Mouse (Mus musculus): ENCODE data around the gene Atg101.

The Atg101 gene

GRCm38 (mm10) chr15:101255842-101256462, 28.1 kb upstream of the Atg101 start:
- peak; percentile 58 for DNase-seq

DNA sequence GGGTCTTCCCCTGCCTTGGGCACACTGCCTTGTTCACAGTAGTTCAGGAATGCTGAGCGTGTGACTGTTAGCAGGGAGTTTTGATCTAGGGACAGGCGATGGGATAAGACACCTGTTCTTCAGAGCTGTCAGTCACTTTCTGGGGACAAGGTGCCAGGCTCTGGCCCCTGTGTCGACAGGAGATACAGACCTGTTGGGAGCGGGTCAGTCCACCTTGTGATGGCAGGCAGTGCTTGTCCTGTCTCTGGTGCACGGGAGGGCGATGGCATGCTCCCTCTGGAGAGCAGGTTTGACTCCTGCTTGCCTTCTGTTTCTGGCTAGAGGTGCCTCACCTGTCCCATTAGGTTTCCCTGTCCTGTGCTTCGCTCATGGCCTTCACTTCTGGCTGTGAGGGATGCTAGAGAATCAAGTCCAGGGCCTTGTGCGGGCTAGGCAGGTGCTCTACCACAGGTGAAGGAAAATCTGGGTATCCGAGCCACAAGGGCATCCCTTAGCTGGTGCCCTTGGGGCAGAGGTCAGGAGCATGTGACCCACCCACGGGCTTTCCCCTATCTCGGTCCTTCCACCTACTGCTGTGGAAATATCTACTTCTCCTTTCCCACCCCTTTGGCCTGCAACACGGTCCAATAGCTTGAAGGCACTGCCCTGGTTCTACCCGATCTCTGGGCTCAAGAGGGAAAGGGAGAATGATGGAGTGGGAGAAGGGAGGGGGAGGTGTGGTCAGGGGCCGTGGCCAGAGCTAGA, 27.4 kb upstream of the Atg101 start:
- peak; percentile 65 to 70 for DNase-seq

DNA sequence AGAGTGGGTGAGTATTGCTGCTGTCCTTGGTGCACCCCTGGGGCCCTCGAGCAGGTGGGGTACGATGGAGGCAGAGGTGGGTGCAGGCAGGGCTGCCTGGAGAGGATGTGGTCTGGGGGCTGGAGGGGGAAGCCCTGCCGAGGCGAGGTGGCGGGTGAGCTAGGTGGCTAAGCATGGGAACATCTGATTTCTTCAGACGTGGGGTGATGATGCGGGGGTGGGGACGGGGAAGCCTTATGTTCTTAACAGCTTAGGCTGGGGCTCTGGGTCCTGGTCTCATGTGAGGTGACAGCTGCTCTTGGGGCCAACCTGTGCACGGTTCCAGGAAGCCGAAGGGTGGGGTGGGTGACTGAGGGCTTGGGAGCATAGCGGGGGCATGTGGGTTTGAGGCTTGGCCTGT, 25.7 kb upstream of the Atg101 start:
- DNase-seq, result peak; percentile 81 to 87

DNA sequence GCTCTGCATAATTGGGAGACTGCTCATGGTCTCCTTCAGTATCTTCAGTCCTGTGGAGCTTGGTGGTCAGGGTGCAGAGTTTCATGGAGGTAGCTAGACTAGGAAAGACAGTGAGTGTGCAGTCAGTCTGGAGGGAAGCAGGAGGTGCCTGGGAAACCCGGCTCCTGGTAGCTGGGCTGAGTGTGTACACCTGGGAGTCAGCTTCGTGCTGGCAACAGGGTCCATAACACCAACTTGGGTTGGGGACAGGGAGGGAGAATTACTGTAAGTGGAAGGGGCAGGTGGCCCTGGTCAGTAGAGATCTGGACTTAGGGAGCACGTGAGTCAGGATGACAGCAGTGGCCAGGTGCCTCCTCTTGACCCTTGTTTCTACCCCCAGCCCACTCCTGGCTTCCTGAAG, 24.1 kb upstream of the Atg101 start:
- DNase-seq, result no peak

GRCm38 (mm10) chr15:101260387-101260786, 23.7 kb upstream of the Atg101 start:
- DNase-seq, result no peak

DNA sequence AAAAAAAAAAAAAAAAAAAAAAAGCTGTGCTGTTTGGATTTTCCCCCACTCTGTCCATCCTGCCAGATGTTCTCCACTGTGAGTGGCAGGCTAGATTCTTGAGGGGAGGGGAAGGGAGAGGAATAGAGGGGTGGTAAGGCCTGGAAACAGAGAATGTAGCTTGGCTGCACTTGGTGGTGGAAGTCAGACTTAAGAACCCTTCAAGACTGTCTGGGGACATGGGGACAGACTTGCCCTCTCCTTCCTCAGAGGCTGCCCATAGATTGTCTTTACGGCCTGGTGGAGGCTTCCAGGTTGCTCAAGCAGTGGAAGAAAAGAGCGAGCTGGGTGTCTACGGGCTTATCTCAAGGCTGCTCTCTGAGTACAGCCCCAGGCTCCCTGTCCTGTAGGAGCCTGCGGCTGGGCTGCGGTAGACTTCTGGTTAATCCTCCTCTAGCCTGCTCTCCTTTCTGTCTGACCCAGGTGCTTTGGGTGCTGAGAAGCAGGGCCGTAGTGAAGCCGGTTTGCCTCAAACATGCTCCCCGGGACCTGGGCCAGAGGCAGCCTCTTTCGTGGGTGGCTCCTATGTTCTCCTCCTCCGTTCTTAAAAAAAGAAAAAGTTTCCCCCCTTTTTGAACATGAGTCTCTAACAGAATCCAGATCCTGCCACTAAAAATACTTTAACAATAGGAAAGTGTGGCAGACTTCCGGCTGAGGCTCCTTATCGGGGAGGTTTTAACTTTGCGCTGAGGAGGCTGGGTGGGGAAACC, 23.0 kb upstream of the Atg101 start:
- no peak for DNase-seq

DNA sequence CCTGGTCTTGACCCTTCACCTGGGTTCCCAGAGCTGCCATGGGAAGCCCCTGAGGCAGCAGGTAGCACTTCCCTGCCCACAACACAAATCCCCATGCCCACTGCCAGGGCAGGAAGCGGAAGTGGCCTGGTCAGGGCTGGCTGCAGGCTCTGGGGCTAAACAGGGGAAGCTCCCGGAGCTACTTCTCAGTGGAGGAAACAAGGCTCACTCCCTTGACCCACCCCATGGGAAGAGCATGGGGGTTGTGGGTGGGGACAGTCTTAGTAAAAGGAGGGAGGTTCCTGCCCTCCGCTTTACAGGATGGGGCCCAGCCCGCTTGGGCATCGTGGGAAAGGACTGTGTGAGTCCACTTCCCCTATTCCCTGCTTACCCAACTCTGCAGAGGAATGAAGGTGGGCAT, 21.6 kb upstream of the Atg101 start:
- DNase-seq, result peak; percentile 47 to 51

DNA sequence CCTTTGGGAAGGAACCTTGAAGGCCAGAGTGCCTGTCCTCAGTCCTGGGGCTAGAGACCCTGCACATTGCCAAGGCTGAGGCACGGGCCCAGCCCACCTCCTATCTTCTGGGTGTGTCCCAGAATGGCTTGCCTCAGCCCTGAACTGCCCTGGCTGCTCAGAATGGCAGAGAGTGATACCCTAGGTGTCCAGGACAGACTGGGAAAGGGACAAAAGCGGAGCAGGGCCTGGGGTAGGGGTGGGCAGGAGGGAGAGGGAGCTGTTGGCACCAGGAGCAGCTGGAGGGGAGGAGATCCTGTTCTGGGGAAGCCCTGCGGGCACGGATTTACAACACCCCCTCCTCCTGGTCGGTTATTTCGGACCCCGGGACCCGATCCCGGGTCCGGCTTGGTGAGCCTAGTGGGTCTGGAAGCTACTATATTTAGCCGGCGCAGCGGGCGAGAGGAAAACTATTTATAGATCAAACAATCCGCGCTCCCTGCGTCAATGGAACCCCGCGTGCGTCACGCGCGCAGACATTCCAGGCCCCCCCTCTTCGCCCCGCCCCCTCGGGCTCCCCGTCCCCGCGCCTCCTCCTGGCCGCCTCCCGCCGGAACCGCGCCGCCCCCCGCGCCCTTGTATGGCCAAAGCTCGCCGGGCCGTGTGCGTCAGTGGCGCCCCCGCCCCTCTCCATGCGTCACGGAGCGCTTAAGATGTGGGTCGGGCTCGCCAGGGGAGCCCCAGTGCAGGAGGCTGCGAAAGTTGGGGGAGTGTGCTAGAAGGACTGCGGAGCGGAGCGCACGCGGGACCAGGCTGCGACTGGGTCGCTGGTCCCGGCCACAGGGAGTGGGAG, 17.7 kb upstream of the Atg101 start:
- DNase-seq, result peak; percentile 96 to 97

GRCm38 (mm10) chr15:101267053-101268032, 16.7 kb upstream of the Atg101 start:
- peak; percentile 47 to 52 for DNase-seq

GRCm38 (mm10) chr15:101270101-101270820, 13.8 kb upstream of the Atg101 start:
- no peak for DNase-seq

DNA sequence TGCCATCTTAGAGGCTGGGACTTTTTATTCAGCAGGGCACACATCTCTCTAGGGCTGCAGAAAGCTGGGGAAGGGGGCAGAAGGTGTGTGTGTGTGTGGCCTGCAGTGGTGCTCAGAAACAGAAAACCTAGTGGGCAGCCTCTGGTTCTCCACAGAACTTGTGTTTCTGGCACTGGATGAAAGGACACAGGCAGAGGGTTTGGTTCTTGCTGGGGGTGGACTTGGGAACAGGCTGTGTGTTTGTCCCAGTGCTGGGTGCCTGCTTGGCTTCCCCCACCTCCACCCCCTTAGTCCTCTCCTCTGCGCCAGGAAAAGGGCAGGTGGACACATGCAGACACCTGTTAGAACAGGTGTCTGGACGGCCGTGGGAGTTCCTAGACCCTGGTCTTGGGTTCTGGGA, 13.0 kb upstream of the Atg101 start:
- DNase-seq, result no peak

DNA sequence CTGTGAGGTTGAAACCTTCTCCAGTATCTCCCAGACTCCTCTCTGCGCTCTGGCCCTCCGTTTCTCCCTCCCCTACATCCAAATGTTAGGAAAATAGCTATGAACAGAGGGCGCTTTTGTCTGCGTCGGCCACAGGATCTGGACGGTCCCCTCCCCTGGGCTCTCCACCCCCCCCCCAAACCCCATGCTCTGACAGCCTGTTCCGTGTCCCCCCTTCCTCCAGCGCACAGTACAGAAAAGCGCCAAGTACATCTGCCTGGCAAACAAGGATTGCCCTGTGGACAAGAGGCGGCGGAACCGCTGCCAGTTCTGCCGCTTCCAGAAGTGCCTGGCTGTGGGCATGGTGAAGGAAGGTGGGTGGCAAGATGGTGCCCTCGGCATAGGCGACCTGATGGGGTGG, 12.6 kb upstream of the Atg101 start:
- no peak for DNase-seq

GRCm38 (mm10) chr15:101274380-101274779, 9.7 kb upstream of the Atg101 start:
- DNase-seq, result no peak

DNA sequence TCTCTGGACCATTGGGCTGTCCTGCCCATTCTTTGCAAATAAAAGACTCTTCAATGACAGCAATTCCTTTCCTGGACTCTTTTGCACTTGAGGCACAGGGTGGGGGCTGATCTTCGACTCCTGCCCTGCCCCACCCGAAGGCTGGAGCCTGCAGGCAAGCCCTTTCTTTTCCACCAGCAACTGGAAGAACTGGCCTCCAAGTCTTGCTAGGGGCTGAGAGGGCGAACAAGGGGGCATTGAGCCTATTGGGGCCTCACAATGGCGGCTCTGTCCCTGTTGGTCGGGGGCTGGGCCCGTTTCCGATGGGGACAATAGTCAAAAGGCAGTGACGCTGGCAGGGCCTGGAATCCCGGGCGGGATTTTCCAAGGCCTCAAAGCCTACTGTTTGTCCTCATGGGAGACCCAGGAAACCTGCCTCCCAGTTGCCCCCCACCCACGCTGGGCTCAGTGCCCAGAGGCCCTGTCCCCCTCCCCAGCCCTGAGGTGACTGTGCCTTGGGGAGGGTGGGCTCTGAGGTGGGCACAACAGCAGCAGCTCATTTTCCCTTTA, 6.6 kb upstream of the Atg101 start:
- DNase-seq, result no peak

- no peak for DNase-seq
Observed at GRCm38 (mm10) chr15:101278589-101278988, 5.5 kb upstream of the Atg101 start.

- DNase-seq, result no peak
Observed at GRCm38 (mm10) chr15:101279430-101279999, 4.6 kb upstream of the Atg101 start.

DNA sequence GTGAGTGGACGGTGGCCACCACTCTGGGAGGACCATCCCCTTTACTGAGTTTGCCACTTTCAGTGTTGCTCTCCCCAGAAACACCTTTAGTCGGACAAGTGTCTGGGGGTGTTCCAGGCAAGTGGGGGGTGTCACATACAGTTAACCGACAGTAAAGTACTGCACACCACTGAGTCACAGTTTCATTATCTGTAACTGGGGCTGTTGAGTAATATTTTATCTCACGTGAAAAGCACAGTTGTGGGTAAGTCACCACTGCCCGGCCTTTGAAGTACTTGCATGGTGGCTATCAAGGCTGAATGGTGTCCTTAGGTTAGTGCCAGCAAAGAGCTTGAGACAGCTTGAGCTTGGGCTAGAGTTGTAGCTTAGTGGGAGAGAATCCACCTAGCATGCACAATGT, 1.6 kb upstream of the Atg101 start:
- no peak for DNase-seq

GRCm38 (mm10) chr15:101283183-101283910, 725 bp upstream of the Atg101 start:
- peak; percentile 69 to 72 for DNase-seq

- peak; percentile 40 to 44 for DNase-seq
Observed at GRCm38 (mm10) chr15:101286129-101286770, 2.2 kb downstream of the Atg101 start.
